Mouse (Mus musculus): ENCODE results near the gene Gm8922.
"Not testable (repeated sequence)": the region's sequence is repeated elsewhere in the genome, so short reads cannot be mapped to it uniquely, and the experiment has no call there.

Gene Gm8922

DNA sequence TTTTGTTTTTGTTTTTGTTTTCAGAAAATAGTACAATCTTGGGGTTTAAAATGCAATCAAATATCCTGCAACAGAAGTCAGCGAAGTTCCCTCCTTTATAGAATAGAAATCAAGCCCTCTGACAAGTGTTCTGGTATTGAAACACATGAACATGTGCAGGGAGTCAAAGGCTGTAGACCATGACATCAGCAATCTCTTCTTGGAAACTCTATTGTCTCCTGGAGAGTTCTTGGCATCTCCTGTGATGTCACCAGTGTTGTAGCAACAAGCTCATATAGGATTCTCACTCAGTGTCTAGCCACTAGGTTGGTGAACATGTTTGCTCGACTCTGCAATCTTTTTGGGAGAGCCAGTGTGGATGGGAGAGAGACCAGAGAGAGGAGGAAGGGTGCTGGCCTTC, at the start of gene Gm8922:
Gm8922 (plus strand) TSS at position 301 of the 400 bp plus-strand sequence.
- not testable (repeated sequence) for DNase-seq
